Mouse (Mus musculus) kidney, adult 2 months (tissue): Measurements from ENCODE around the gene Irf5.

Experiments used
- CTCF ChIP-seq: fragments of 200-500 bp; conservative IDR thresholded peaks from 2 replicates; pipeline ENCODE4 v1.5.1; 2011; ENCODE audit warnings: low read depth, mild to moderate bottlenecking, control low read depth, low read length, moderate library complexity, mixed read lengths; ENCODE audit not compliant: insufficient read depth, insufficient read length
- POLR2A ChIP-seq: fragments of 200-500 bp; IDR thresholded peaks from one replicate; pipeline ENCODE4 v1.6.1; 2011; ENCODE audit warnings: low read depth, low read length, control low read depth

- TF ChIP-seq POLR2A (no peak), CTCF (peak; percentile 44)
These were observed 1.2 kb upstream of the Irf5 start for GRCm38 (mm10) chr6:29525256-29525655.
